Mouse (Mus musculus): Measurements from ENCODE around the gene Sh3kbp1.
A peak's percentile ranks its signal among the peaks of the same experiment; 100 is the strongest.

Sh3kbp1 gene

GRCm38 (mm10) chrX:159829192-159829852, 202.2 kb downstream of the Sh3kbp1 start:
- DNase-seq (ENCODE audit: low spot score in 2 of 2), result peak in 1 of 2 experiments; percentile 31

- no peak for DNase-seq (ENCODE audit: low spot score in 2 of 2)
Observed at GRCm38 (mm10) chrX:159831176-159831575, 204.1 kb downstream of the Sh3kbp1 start.

- no peak for DNase-seq (ENCODE audit: low spot score in 2 of 2)
Observed at GRCm38 (mm10) chrX:159835239-159835638, 208.2 kb downstream of the Sh3kbp1 start.

GRCm38 (mm10) chrX:159837379-159837778, 210.3 kb downstream of the Sh3kbp1 start:
- peak in 1 of 2 experiments; percentile 39 for DNase-seq (ENCODE audit: low spot score in 2 of 2)

GRCm38 (mm10) chrX:159839786-159840185, 212.7 kb downstream of the Sh3kbp1 start:
- no peak for DNase-seq (ENCODE audit: low spot score in 2 of 2)

GRCm38 (mm10) chrX:159840225-159840624, 213.2 kb downstream of the Sh3kbp1 start:
- no peak for DNase-seq (ENCODE audit: low spot score in 2 of 2)

GRCm38 (mm10) chrX:159850722-159851121, 223.7 kb downstream of the Sh3kbp1 start:
- DNase-seq (ENCODE audit: low spot score in 2 of 2), result no peak

GRCm38 (mm10) chrX:159856866-159857265, 229.8 kb downstream of the Sh3kbp1 start:
- peak in 1 of 2 experiments; percentile 50 for DNase-seq (ENCODE audit: low spot score in 2 of 2)

- no peak for DNase-seq (ENCODE audit: low spot score in 2 of 2)
Observed at GRCm38 (mm10) chrX:159858126-159858525, 231.1 kb downstream of the Sh3kbp1 start.

- no peak for DNase-seq (ENCODE audit: low spot score in 2 of 2)
Observed at GRCm38 (mm10) chrX:159860841-159861530, 233.9 kb downstream of the Sh3kbp1 start.

- DNase-seq (ENCODE audit: low spot score in 2 of 2), result no peak
Observed at GRCm38 (mm10) chrX:159867660-159868059, 240.6 kb downstream of the Sh3kbp1 start.

GRCm38 (mm10) chrX:159872521-159872920, 245.4 kb downstream of the Sh3kbp1 start:
- DNase-seq (ENCODE audit: low spot score in 2 of 2), result no peak

- no peak for DNase-seq (ENCODE audit: low spot score in 2 of 2)
Observed at GRCm38 (mm10) chrX:159877770-159878169, 250.7 kb downstream of the Sh3kbp1 start.

GRCm38 (mm10) chrX:159879455-159879854, 252.4 kb downstream of the Sh3kbp1 start:
- DNase-seq (ENCODE audit: low spot score in 2 of 2), result peak in 1 of 2 experiments; percentile 12

GRCm38 (mm10) chrX:159881576-159881975, 254.5 kb downstream of the Sh3kbp1 start:
- DNase-seq (ENCODE audit: low spot score in 2 of 2), result no peak

GRCm38 (mm10) chrX:159896536-159896935, 269.5 kb downstream of the Sh3kbp1 start:
- no peak for DNase-seq (ENCODE audit: low spot score in 2 of 2)

GRCm38 (mm10) chrX:159898110-159898509, 271.0 kb downstream of the Sh3kbp1 start:
- DNase-seq (ENCODE audit: low spot score in 2 of 2), result no peak

GRCm38 (mm10) chrX:159899121-159899520, 272.0 kb downstream of the Sh3kbp1 start:
- no peak for DNase-seq (ENCODE audit: low spot score in 2 of 2)

- no peak for DNase-seq (ENCODE audit: low spot score in 2 of 2)
Observed at GRCm38 (mm10) chrX:159903421-159903820, 276.3 kb downstream of the Sh3kbp1 start.

GRCm38 (mm10) chrX:159907703-159908102, 280.6 kb downstream of the Sh3kbp1 start:
- DNase-seq (ENCODE audit: low spot score in 2 of 2), result no peak

GRCm38 (mm10) chrX:159909446-159910277, 282.6 kb downstream of the Sh3kbp1 start:
- no peak for DNase-seq (ENCODE audit: low spot score in 2 of 2)

- no peak for DNase-seq (ENCODE audit: low spot score in 2 of 2)
Observed at GRCm38 (mm10) chrX:159910600-159910999, 283.5 kb downstream of the Sh3kbp1 start.
